Mouse (Mus musculus) neural tube, postnatal 0 days (tissue): ENCODE data around the gene Aqp7. TPM values are rescaled to one million over a fixed set of nuclear protein-coding genes. Genes with fewer than 3 reads are reported as not detected.
A peak's percentile ranks its signal among the peaks of the same experiment; 100 is the strongest.

ENCODE experiments used
- microRNA-seq: library from miRNA; unstranded; fragments of <30 nt; microRNA quantifications from one replicate; pipeline ENCODE4, GENCODE M21; 2016
- polyA plus RNA-seq: library from polyadenylated mRNA; unstranded; fragments of >200 nt; fragmentation: Nextera tagmentation; extraction: Ambion mirVana; gene quantifications from 2 replicates; pipeline ENCODE4 v1.2.1, GENCODE M21; 2015

The Aqp7 gene
- polyA plus RNA-seq: not detected in 2 replicates

DNA sequence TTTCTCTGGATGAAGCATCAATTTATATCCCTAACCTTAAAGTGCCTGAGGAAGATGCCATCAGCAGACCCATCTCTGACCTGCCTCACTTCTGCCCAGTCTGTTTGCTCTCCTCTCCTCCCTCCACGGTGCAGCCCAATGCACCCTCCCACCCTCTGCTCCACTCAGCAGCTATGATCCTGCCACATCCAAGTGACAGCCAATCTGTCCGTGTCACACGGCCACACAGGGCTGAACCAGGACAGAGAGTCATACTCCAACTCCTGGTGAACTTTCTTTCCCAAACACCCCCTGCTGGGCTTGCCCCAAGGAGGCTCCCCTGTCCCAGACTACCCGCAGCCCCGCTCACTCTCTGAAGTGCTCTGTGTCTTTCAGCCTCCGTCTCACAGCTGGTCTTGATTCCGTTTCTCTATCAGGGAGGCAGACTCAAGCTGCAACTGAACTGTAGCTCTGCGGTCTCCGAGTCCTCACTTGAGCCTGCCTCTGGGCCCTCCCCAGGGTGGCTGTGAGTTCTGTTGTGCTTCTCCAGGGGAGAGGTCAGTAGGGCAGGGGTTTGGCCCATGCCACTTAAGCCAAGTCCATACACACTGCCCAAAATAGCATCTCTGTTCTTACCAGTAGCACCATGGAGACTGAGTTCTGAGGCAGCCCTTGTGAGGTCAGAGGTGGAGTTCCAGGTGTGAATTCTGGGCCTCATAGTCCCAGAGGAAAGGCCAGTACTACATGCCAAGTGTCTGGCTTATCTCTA lies at the start of gene Aqp7:
Aqp7 (minus strand) TSS at position 616 of the 748 bp plus-strand sequence.

Small RNA genes within 50 kb of the gene (microRNA-seq; reads per million reads assigned to microRNA genes)
- 2.9 reads per million, percentile 1 among the genes with 10 or more reads in this experiment for gene Mir3094

Other genes with a start within 250 kb of the Aqp7 start
- gene B4galt1, start 194.1 kb downstream of the Aqp7 start, polyA plus RNA-seq: 6.8 and 7.7 TPM in 2 replicates
- not detected in 2 replicates for gene Spink4, start 128.1 kb downstream of the Aqp7 start, polyA plus RNA-seq
- 203 and 219 TPM in 2 replicates for gene Bag1, start 99.8 kb downstream of the Aqp7 start, polyA plus RNA-seq
- gene Chmp5, start 99.7 kb downstream of the Aqp7 start, polyA plus RNA-seq: 129 and 135 TPM in 2 replicates
- gene Nfx1, start 77.2 kb downstream of the Aqp7 start, polyA plus RNA-seq: 58.4 and 60.5 TPM in 2 replicates
- gene Aqp3, start 50.0 kb upstream of the Aqp7 start, polyA plus RNA-seq: 0.15 TPM in 1 of 2 replicates, not detected in the other
- gene Nol6, start 76.3 kb upstream of the Aqp7 start, polyA plus RNA-seq: 27.7 and 33.3 TPM in 2 replicates
- gene Ube2r2, start 87.6 kb upstream of the Aqp7 start, polyA plus RNA-seq: 51.4 and 54.4 TPM in 2 replicates
- 31.7 and 36.5 TPM in 2 replicates for gene Ubap2, start 227.0 kb upstream of the Aqp7 start, polyA plus RNA-seq